Mouse (Mus musculus) c-Kit-negative CD71-positive TER-119-positive erythroid progenitor cells, embryonic 14.5 days (primary cell): Measurements from ENCODE around the gene Herc6.
"Not testable (repeated sequence)": the region's sequence is repeated elsewhere in the genome, so short reads cannot be mapped to it uniquely, and the experiment has no call there.

Experiments
- DNase-seq: peaks from one replicate; pipeline ENCODE4 v3.0.0-alpha.2; 2013; ENCODE audit warnings: low read depth, low spot score

The Herc6 gene

GRCm38 (mm10) chr6:57580881-57581548, at the start of gene Herc6:
Herc6 (plus strand) TSS chr6:57581000.
- DNase-seq: peak; percentile 55

GRCm38 (mm10) chr6:57531011-57531410, 49.8 kb upstream of the Herc6 start:
- no peak for DNase-seq

- no peak for DNase-seq
Observed at GRCm38 (mm10) chr6:57531441-57531840, 49.4 kb upstream of the Herc6 start.

- DNase-seq: no peak
Observed at GRCm38 (mm10) chr6:57532022-57532421, 48.8 kb upstream of the Herc6 start.

GRCm38 (mm10) chr6:57533410-57533809, 47.4 kb upstream of the Herc6 start:
- no peak for DNase-seq

- no peak for DNase-seq
Observed at GRCm38 (mm10) chr6:57534231-57534610, 46.6 kb upstream of the Herc6 start.

GRCm38 (mm10) chr6:57534611-57535286, 46.1 kb upstream of the Herc6 start:
- DNase-seq: peak; percentile 5

- DNase-seq: peak; percentile 81
Observed at GRCm38 (mm10) chr6:57535386-57535936, 45.3 kb upstream of the Herc6 start, which contains the start of gene Ppm1k. Ppm1k (minus strand) TSS chr6:57535468.

- DNase-seq: no peak
Observed at GRCm38 (mm10) chr6:57535971-57536669, 44.7 kb upstream of the Herc6 start.

- no peak for DNase-seq
Observed at GRCm38 (mm10) chr6:57537887-57538286, 42.9 kb upstream of the Herc6 start.

GRCm38 (mm10) chr6:57540950-57541498, 39.8 kb upstream of the Herc6 start:
- no peak for DNase-seq

GRCm38 (mm10) chr6:57541737-57542335, 39.0 kb upstream of the Herc6 start:
- DNase-seq: no peak

GRCm38 (mm10) chr6:57543591-57543990, 37.2 kb upstream of the Herc6 start:
- not testable (repeated sequence) for DNase-seq

GRCm38 (mm10) chr6:57544866-57545265, 35.9 kb upstream of the Herc6 start:
- DNase-seq: no peak

GRCm38 (mm10) chr6:57551211-57551796, 29.5 kb upstream of the Herc6 start:
- no peak for DNase-seq

- DNase-seq: no peak
Observed at GRCm38 (mm10) chr6:57557796-57558317, 22.9 kb upstream of the Herc6 start.

- no peak for DNase-seq
Observed at GRCm38 (mm10) chr6:57563454-57563853, 17.3 kb upstream of the Herc6 start.

- no peak for DNase-seq
Observed at GRCm38 (mm10) chr6:57565452-57565851, 15.3 kb upstream of the Herc6 start.

- no peak for DNase-seq
Observed at GRCm38 (mm10) chr6:57567630-57568029, 13.2 kb upstream of the Herc6 start.

GRCm38 (mm10) chr6:57570170-57570974, 10.4 kb upstream of the Herc6 start:
- DNase-seq: no peak
